ENCODE assay signal across 30 mouse cellular contexts in genomic region chr6:99146400-99146905, GRCm38 (mm10).
DNase-seq lines count a peak whose midpoint lies in the region; ATAC-seq lines count a peak whose summit lies in the region.
"Had no signal": no experiment of that assay in that cellular context is flagged by ENCODE, and none has a peak within 500 bp of the region (broad histone marks: within the 10 kb centered on the region; RNA-seq: fewer than 3 reads in every experiment).

No protein-coding gene starts in this region.

- no peak overlapping the region for H3K4me2 ChIP-seq in embryonic facial prominence, embryonic 11.5 days (ENCODE audit: low read depth, low read length)
- H3K4me2 ChIP-seq in embryonic facial prominence, embryonic 14.5 days (ENCODE audit: low read depth, low read length): no peak overlapping the region
- H3K4me2 ChIP-seq: embryonic facial prominence, embryonic 15.5 days; heart, embryonic 12.5 days; heart, embryonic 15.5 days; hindbrain, embryonic 14.5 days had no signal

- no peak overlapping the region for H3K9ac ChIP-seq in embryonic facial prominence, embryonic 11.5 days (replicated peaks; ENCODE audit: low read length)
- no peak overlapping the region for H3K9ac ChIP-seq in embryonic facial prominence, embryonic 14.5 days (ENCODE audit: low read depth, low read length)
- H3K9ac ChIP-seq: embryonic facial prominence, embryonic 15.5 days; forebrain, postnatal 0 days; heart, embryonic 12.5 days; heart, embryonic 15.5 days; hindbrain, embryonic 14.5 days had no signal

- H3K4me3 ChIP-seq in embryonic facial prominence, embryonic 11.5 days (ENCODE audit: low read depth, low read length): no peak overlapping the region
- H3K4me3 ChIP-seq in embryonic facial prominence, embryonic 10.5 days: no peak overlapping the region
- H3K4me3 ChIP-seq in embryonic facial prominence, embryonic 14.5 days (ENCODE audit: low read depth, low read length): no peak overlapping the region
- H3K4me3 ChIP-seq: embryonic facial prominence, embryonic 15.5 days; heart, embryonic 12.5 days; heart, embryonic 15.5 days had no signal

- no peaks in the 10 kb centered on the region for H3K9me3 ChIP-seq in embryonic facial prominence, embryonic 11.5 days (replicated peaks; ENCODE audit: control insufficient read depth, low read length)
- H3K9me3 ChIP-seq in embryonic facial prominence, embryonic 10.5 days: no peaks in the 10 kb centered on the region
- no peaks in the 10 kb centered on the region for H3K9me3 ChIP-seq in embryonic facial prominence, embryonic 14.5 days (ENCODE audit: control insufficient read depth, low read length)
- H3K9me3 ChIP-seq: embryonic facial prominence, embryonic 15.5 days; heart, embryonic 12.5 days; heart, embryonic 15.5 days had no signal

- H3K4me1 ChIP-seq in embryonic facial prominence, embryonic 11.5 days (ENCODE audit: control insufficient read depth, insufficient read depth, low read length): no peaks in the 10 kb centered on the region
- peaks cover 23% of the 10 kb centered on the region; the same call in 1 of the 2 replicates for H3K4me1 ChIP-seq in embryonic facial prominence, embryonic 10.5 days
- H3K4me1 ChIP-seq in embryonic facial prominence, embryonic 14.5 days (ENCODE audit: control insufficient read depth, insufficient read depth, low read length): peaks cover 12% of the 10 kb centered on the region

- WGBS in embryonic facial prominence, embryonic 11.5 days: 42% methylated on average over 7 of the region's 7 CpGs
- WGBS in embryonic facial prominence, embryonic 10.5 days: 58% methylated on average over 7 of the region's 7 CpGs
- WGBS in embryonic facial prominence, embryonic 14.5 days: 32% methylated on average over 7 of the region's 7 CpGs

- DNase-seq in embryonic facial prominence, embryonic 11.5 days (ENCODE audit: low spot score): peak; percentile 77
- DNase-seq in embryonic facial prominence, embryonic 10.5 days (ENCODE audit: low spot score): no peak
- peak; percentile 33 for DNase-seq in 416B (ENCODE audit: low read depth)
- DNase-seq in NIH3T3 (ENCODE audit: low read depth): peak; percentile 35
- DNase-seq in embryonic facial prominence, embryonic 14.5 days (ENCODE audit: low spot score): peak; percentile 66
- DNase-seq in lung, postnatal 10 days: no peak
- DNase-seq in right cerebral cortex, postnatal 14 days: no peak
- no peak for DNase-seq in lung, postnatal 14 days
- DNase-seq: adrenal gland, postnatal 10 days; B cell, adult 2 months; cerebellum, adult 11 months; cerebellum, adult 2 months; cerebellum, adult 9-11 months; cerebellum, postnatal 25 days; embryo, embryonic 11 days; forebrain, postnatal 0 days; gastrocnemius, postnatal 25 days; heart, adult 18-20 months; heart, postnatal 10 days; heart, postnatal 4 days had no signal

- no peak overlapping the region for H3K27ac ChIP-seq in embryonic facial prominence, embryonic 11.5 days (replicated peaks; ENCODE audit: low read depth, low read length)
- H3K27ac ChIP-seq in embryonic facial prominence, embryonic 10.5 days (replicated peaks): no peak overlapping the region
- H3K27ac ChIP-seq in embryonic facial prominence, embryonic 14.5 days (replicated peaks; ENCODE audit: low read depth, low read length): no peak overlapping the region
- H3K27ac ChIP-seq: embryonic facial prominence, embryonic 15.5 days; heart, embryonic 15.5 days; hindbrain, embryonic 14.5 days; hindbrain, postnatal 0 days had no signal

- no peaks in the 10 kb centered on the region for H3K27me3 ChIP-seq in embryonic facial prominence, embryonic 11.5 days (ENCODE audit: control insufficient read depth, insufficient read depth, low read length)
- H3K27me3 ChIP-seq in embryonic facial prominence, embryonic 10.5 days (replicated peaks; ENCODE audit: low read depth, poor library complexity, severe bottlenecking): no peaks in the 10 kb centered on the region; the same call in 1 of the 2 replicates
- H3K27me3 ChIP-seq in embryonic facial prominence, embryonic 14.5 days (replicated peaks; ENCODE audit: control insufficient read depth, insufficient read depth, low read length): no peaks in the 10 kb centered on the region
- H3K27me3 ChIP-seq: embryonic facial prominence, embryonic 15.5 days; heart, embryonic 12.5 days; heart, embryonic 15.5 days; Patski had no signal

- no peaks in the 10 kb centered on the region for H3K36me3 ChIP-seq in embryonic facial prominence, embryonic 11.5 days (replicated peaks; ENCODE audit: control insufficient read depth, insufficient read depth, low read depth, low read length)
- peaks cover 3% of the 10 kb centered on the region; the same call in 1 of the 2 replicates for H3K36me3 ChIP-seq in embryonic facial prominence, embryonic 10.5 days (replicated peaks)
- no peaks in the 10 kb centered on the region for H3K36me3 ChIP-seq in embryonic facial prominence, embryonic 14.5 days (ENCODE audit: control insufficient read depth, insufficient read depth, low read length)
- H3K36me3 ChIP-seq: embryonic facial prominence, embryonic 15.5 days; heart, embryonic 15.5 days had no signal

- no peak for ATAC-seq in embryonic facial prominence, embryonic 11.5 days (replicated peaks; ENCODE audit: insufficient number of reproducible peaks, low FRiP score, low TSS enrichment, low read depth)
- no peak for ATAC-seq in embryonic facial prominence, embryonic 14.5 days (ENCODE audit: low read depth)
- ATAC-seq: CD4-positive, CD25-positive, alpha-beta regulatory T cell, adult 4 months; forebrain, embryonic 14.5 days; forebrain, postnatal 0 days; hindbrain, postnatal 0 days; inflammation-experienced regulatory T-cells, adult 6 months; intestine, embryonic 16.5 days; Patski had no signal

Comparison
In these comparisons a context has a peak if more than half of its experiments do, and no peak if none do; other contexts are left out.
1. DNase-seq: peak in embryonic facial prominence, embryonic 11.5 days (single experiment), 416B (single experiment), NIH3T3 (single experiment) and embryonic facial prominence, embryonic 14.5 days (single experiment); none in embryonic facial prominence, embryonic 10.5 days (single experiment), lung, postnatal 10 days (single experiment), right cerebral cortex, postnatal 14 days (single experiment) and lung, postnatal 14 days (single experiment).